Comparison of ENCODE assay signal across 15 mouse cellular contexts in genomic region chr2:4399721-4400120, GRCm38 (mm10).
DNase-seq lines count a peak whose midpoint lies in the region; ATAC-seq and TF ChIP-seq lines count a peak whose summit lies in the region.
"Had no signal": no experiment of that assay in that cellular context is flagged by ENCODE, and none has a peak within 500 bp of the region (broad histone marks: within the 10 kb centered on the region; RNA-seq: fewer than 3 reads in every experiment).

No protein-coding gene starts in this region.

- H3K9ac ChIP-seq in lung, postnatal 0 days (replicated peaks; ENCODE audit: low read depth): no peak overlapping the region
- H3K9ac ChIP-seq in hindbrain, embryonic 11.5 days (ENCODE audit: low read depth, low read length): no peak overlapping the region
- no peak overlapping the region for H3K9ac ChIP-seq in neural tube, embryonic 15.5 days (replicated peaks)
- H3K9ac ChIP-seq: lung, embryonic 15.5 days had no signal

- H3K4me1 ChIP-seq in lung, postnatal 0 days (ENCODE audit: insufficient read depth, low read depth, low read length): no peaks in the 10 kb centered on the region
- no peaks in the 10 kb centered on the region; the same call in 1 of the 2 replicates for H3K4me1 ChIP-seq in hindbrain, embryonic 11.5 days (replicated peaks; ENCODE audit: control insufficient read depth, insufficient read depth, low read length)
- peaks cover 44% of the 10 kb centered on the region for H3K4me1 ChIP-seq in midbrain, embryonic 10.5 days
- peaks cover 34% of the 10 kb centered on the region for H3K4me1 ChIP-seq in neural tube, embryonic 15.5 days

- WGBS in lung, postnatal 0 days: 53% methylated on average over 1 of the region's 1 CpGs
- WGBS in hindbrain, embryonic 11.5 days: 71% methylated on average over 1 of the region's 1 CpGs
- WGBS in midbrain, embryonic 10.5 days: 76% methylated on average over 1 of the region's 1 CpGs
- WGBS in neural tube, embryonic 15.5 days: 48% methylated on average over 1 of the region's 1 CpGs

- no peaks in the 10 kb centered on the region for H3K9me3 ChIP-seq in lung, postnatal 0 days (ENCODE audit: low read length)
- no peaks in the 10 kb centered on the region for H3K9me3 ChIP-seq in hindbrain, embryonic 11.5 days (ENCODE audit: control insufficient read depth, low read length)
- peaks cover 6% of the 10 kb centered on the region; the same call in 1 of the 2 replicates for H3K9me3 ChIP-seq in midbrain, embryonic 10.5 days (replicated peaks)
- H3K9me3 ChIP-seq in neural tube, embryonic 15.5 days (replicated peaks): no peaks in the 10 kb centered on the region
- H3K9me3 ChIP-seq: lung, embryonic 15.5 days had no signal

- no peaks in the 10 kb centered on the region for H3K36me3 ChIP-seq in lung, postnatal 0 days (ENCODE audit: insufficient read depth, low read length)
- no peaks in the 10 kb centered on the region for H3K36me3 ChIP-seq in hindbrain, embryonic 11.5 days (ENCODE audit: control insufficient read depth, insufficient read depth, low read length)
- H3K36me3 ChIP-seq in midbrain, embryonic 10.5 days: no peaks in the 10 kb centered on the region
- H3K36me3 ChIP-seq in neural tube, embryonic 15.5 days: no peaks in the 10 kb centered on the region
- H3K36me3 ChIP-seq: lung, embryonic 15.5 days had no signal

- no peak for ATAC-seq in lung, postnatal 0 days
- no peak for ATAC-seq in hindbrain, embryonic 11.5 days (ENCODE audit: low FRiP score)
- no peak for ATAC-seq in neural tube, embryonic 15.5 days (ENCODE audit: low FRiP score)
- ATAC-seq in activated CD4-positive, CD25-positive, alpha-beta regulatory T cell, adult 4 months: no peak
- ATAC-seq: CD4-positive, CD25-positive, alpha-beta regulatory T cell, adult 4 months had no signal

- peak; percentile 40 for DNase-seq in lung, postnatal 0 days (ENCODE audit: low spot score)
- no peak for DNase-seq in lung, adult 18-20 months
- DNase-seq in hindbrain, embryonic 11.5 days (ENCODE audit: low spot score): no peak
- DNase-seq in midbrain, embryonic 10.5 days (ENCODE audit: low spot score): no peak
- no peak for DNase-seq in cerebellum, adult 18-20 months
- DNase-seq in left cerebral cortex, adult 8-10 months (ENCODE audit: low spot score in 2 of 2): no peak
- DNase-seq: cerebellum, adult 9-11 months; left cerebral cortex, postnatal 4 days; right cerebral cortex, postnatal 4 days; thymus, postnatal 36 days had no signal

- no peak for TF ChIP-seq CTCF in lung, postnatal 0 days (IDR thresholded peaks at IDR 0.05)

- H3K4me2 ChIP-seq in lung, postnatal 0 days (replicated peaks; ENCODE audit: low read depth, low read length): no peak overlapping the region
- no peak overlapping the region for H3K4me2 ChIP-seq in hindbrain, embryonic 11.5 days (replicated peaks; ENCODE audit: low read depth, low read length)
- H3K4me2 ChIP-seq in neural tube, embryonic 15.5 days: no peak overlapping the region

- no peak for TF ChIP-seq EP300 in lung, postnatal 0 days (IDR thresholded peaks at IDR 0.05)

- no peak overlapping the region for H3K27ac ChIP-seq in lung, postnatal 0 days (ENCODE audit: low read length)
- H3K27ac ChIP-seq in hindbrain, embryonic 11.5 days (ENCODE audit: low read depth, low read length): peak overlapping the region; percentile 97; the same call in 1 of the 2 replicates
- H3K27ac ChIP-seq in midbrain, embryonic 10.5 days (replicated peaks): peak overlapping the region; percentile 100
- H3K27ac ChIP-seq in neural tube, embryonic 15.5 days (replicated peaks): peak overlapping the region; percentile 98; the same call in 1 of the 2 replicates
- H3K27ac ChIP-seq: kidney, postnatal 0 days had no signal

- no peaks in the 10 kb centered on the region for H3K27me3 ChIP-seq in lung, postnatal 0 days (replicated peaks; ENCODE audit: insufficient read depth, low read length)
- no peaks in the 10 kb centered on the region for H3K27me3 ChIP-seq in hindbrain, embryonic 11.5 days (ENCODE audit: control insufficient read depth, insufficient read depth, low read length)
- no peaks in the 10 kb centered on the region for H3K27me3 ChIP-seq in midbrain, embryonic 10.5 days (ENCODE audit: low read depth, poor library complexity, severe bottlenecking)
- H3K27me3 ChIP-seq in neural tube, embryonic 15.5 days (replicated peaks): no peaks in the 10 kb centered on the region
- H3K27me3 ChIP-seq: lung, embryonic 15.5 days had no signal

- H3K4me3 ChIP-seq in lung, postnatal 0 days (ENCODE audit: low read depth, low read length): no peak overlapping the region
- no peak overlapping the region for H3K4me3 ChIP-seq in hindbrain, embryonic 11.5 days (ENCODE audit: low read depth, low read length)
- H3K4me3 ChIP-seq in midbrain, embryonic 10.5 days: no peak overlapping the region
- no peak overlapping the region for H3K4me3 ChIP-seq in neural tube, embryonic 15.5 days (replicated peaks)
